Mouse (Mus musculus) CH12.LX (cell line): ENCODE data around the gene Gapvd1.

Experiments used
- BHLHE40 ChIP-seq: IDR thresholded peaks from 2 replicates; pipeline ENCODE4 v1.6.1; 2011; ENCODE audit warnings: mild to moderate bottlenecking, low read depth, low read length, improper control_type of control experiment
- CTCF ChIP-seq, 2 experiments: IDR thresholded peaks in 1 of 2; conservative IDR thresholded peaks in 1 of 2; 2 replicates each; pipeline ENCODE4 v1.5.1; 2011 to 2012; ENCODE audit warnings: low read depth in 2 of 2, low read length in 2 of 2, improper control_type of control experiment in 1 of 2, inconsistent platforms in 1 of 2, mild to moderate bottlenecking in 1 of 2, moderate library complexity in 1 of 2
- ELF1 ChIP-seq: IDR thresholded peaks from 2 replicates; pipeline ENCODE4 v1.6.1; 2014; ENCODE audit warnings: low read depth, mild to moderate bottlenecking, inconsistent platforms, low read length, improper control_type of control experiment
- MAFK ChIP-seq: IDR thresholded peaks from 2 replicates; pipeline ENCODE4 v1.6.1; 2011; ENCODE audit warnings: low read length, improper control_type of control experiment; ENCODE audit not compliant: insufficient replicate concordance
- MAX ChIP-seq: IDR thresholded peaks from 2 replicates; pipeline ENCODE4 v1.6.1; 2011; ENCODE audit warnings: low read length, improper control_type of control experiment
- SMC3 ChIP-seq: IDR thresholded peaks from 2 replicates; pipeline ENCODE4 v1.6.1; 2011; ENCODE audit warnings: low read depth, low read length, improper control_type of control experiment
- TBP ChIP-seq: conservative IDR thresholded peaks from 2 replicates; pipeline ENCODE4 v1.6.1; 2011; ENCODE audit warnings: low read depth, low read length, improper control_type of control experiment
- TCF12 ChIP-seq: IDR thresholded peaks from 2 replicates; pipeline ENCODE4 v1.6.1; 2014; ENCODE audit warnings: low read depth, mild to moderate bottlenecking, inconsistent platforms, low read length, improper control_type of control experiment

DNA sequence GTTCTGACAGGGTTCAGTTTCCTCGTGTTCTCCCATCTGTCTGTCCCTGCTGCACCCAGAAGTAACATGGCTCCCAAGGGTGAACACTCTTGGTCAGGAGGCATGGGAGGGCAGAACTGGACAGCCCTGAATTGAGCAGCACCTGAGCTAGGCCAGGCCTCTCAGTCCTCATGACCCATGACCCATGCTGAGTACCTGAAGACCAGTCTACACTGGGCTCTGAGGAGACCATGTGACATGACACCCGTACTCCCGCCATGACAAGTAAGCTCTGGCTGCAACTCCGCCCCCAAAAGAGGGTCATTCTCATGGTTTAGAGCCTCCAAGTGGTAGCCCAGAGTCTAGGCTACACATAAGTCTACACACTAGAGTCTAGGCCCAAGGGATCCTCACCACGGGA lies 115.3 kb downstream of the Gapvd1 start:
- no peak for TF ChIP-seq MAX
- no peak for TF ChIP-seq CTCF (conservative IDR thresholded peaks at IDR 0.05 in 1 of 2, IDR thresholded peaks at IDR 0.05 in 1 of 2; ENCODE audit: low read depth in 2 of 2, low read length in 2 of 2)
- no peak for TF ChIP-seq SMC3
- TF ChIP-seq TCF12 = no peak
- no peak for TF ChIP-seq MAFK
- TF ChIP-seq ELF1 = no peak
- TF ChIP-seq TBP = no peak
- TF ChIP-seq BHLHE40 = no peak
